Mouse (Mus musculus) small intestine, adult 2 months (tissue): ENCODE results near the gene Cd300c. TPM values are rescaled to one million over a fixed set of nuclear protein-coding genes. Genes with fewer than 3 reads are reported as not detected.

Experiments used
- H3K27ac ChIP-seq: fragments of 200-500 bp; 2 replicates; pipeline ENCODE4 v1.5.1; 2012; ENCODE audit warnings: low read depth, low read length, control low read depth, inconsistent platforms; ENCODE audit not compliant: insufficient read depth
- H3K27me3 ChIP-seq: fragments of 200-500 bp; 2 replicates; pipeline ENCODE4 v1.6.1; 2012; ENCODE audit warnings: mild to moderate bottlenecking, moderate library complexity, low read length, inconsistent platforms; ENCODE audit not compliant: control insufficient read depth, insufficient read depth
- H3K36me3 ChIP-seq: fragments of 200-500 bp; 2 replicates; pipeline ENCODE4 v1.6.1; 2012; ENCODE audit warnings: mild to moderate bottlenecking, low read length, control low read depth, inconsistent platforms; ENCODE audit not compliant: control insufficient read depth, insufficient read depth
- H3K4me1 ChIP-seq: fragments of 200-500 bp; 2 replicates; pipeline ENCODE4 v1.6.1; 2012; ENCODE audit warnings: low read length, inconsistent platforms, mixed read lengths; ENCODE audit not compliant: control insufficient read depth, insufficient read depth, insufficient read length
- H3K4me3 ChIP-seq: fragments of 200-500 bp; 2 replicates; pipeline ENCODE4 v1.5.1; 2012; ENCODE audit warnings: low read depth, mild to moderate bottlenecking, control low read depth, inconsistent platforms, low read length, moderate library complexity
- CTCF ChIP-seq: fragments of 200-500 bp; IDR thresholded peaks from 2 replicates; pipeline ENCODE4 v1.5.1; 2012; ENCODE audit warnings: low read depth, mild to moderate bottlenecking, control low read depth, inconsistent platforms, low read length, moderate library complexity, mixed read lengths; ENCODE audit not compliant: insufficient replicate concordance, insufficient read length; ENCODE audit errors: extremely low read depth
- POLR2A ChIP-seq: fragments of 200-500 bp; IDR thresholded peaks from 2 replicates; pipeline ENCODE4 v1.6.1; 2012; ENCODE audit warnings: low read depth, mild to moderate bottlenecking, control low read depth, inconsistent platforms, low read length, moderate library complexity
- WGBS: fragments of 180-500 bp; shearing (Covaris S2); methylation state at CpG from one replicate; pipeline ENCODE4 v1.1.7; 2018; 5-methylcytosine and 5-hydroxymethylcytosine counted together
- polyA plus RNA-seq: library from polyadenylated mRNA; depleted of rRNA; stranded (reverse); fragments of >200 nt; gene quantifications from 2 replicates; pipeline ENCODE4 v1.2.3, GENCODE M21; 2012

The Cd300c gene
- polyA plus RNA-seq, 1 experiment, result not detected

- 43% methylated on average over 1 of the region's 1 CpGs for WGBS
- H3K27me3 ChIP-seq, result no peaks in the 10 kb centered on the region
- H3K4me1 ChIP-seq, result no peaks in the 10 kb centered on the region
- no peaks in the 10 kb centered on the region for H3K36me3 ChIP-seq
- H3K4me3 ChIP-seq, result no peak overlapping the region
- H3K27ac ChIP-seq, result no peak overlapping the region
- TF ChIP-seq CTCF, result no peak
- no peak for TF ChIP-seq POLR2A
Observed at GRCm38 (mm10) chr11:114960369-114960768, 8.6 kb downstream of the Cd300c start.

GRCm38 (mm10) chr11:114934144-114934543, 34.8 kb downstream of the Cd300c start, which contains the start of gene Cd300lb:
Cd300lb (minus strand) TSS chr11:114934386.
- Histone ChIP-seq H3K27ac (no peak within 1 kb of the TSS), H3K4me3 (peak within 1 kb of the TSS; percentile 11), H3K4me1 (no peaks in the 10 kb centered on the region), H3K27me3 (no peaks in the 10 kb centered on the region), H3K36me3 (no peaks in the 10 kb centered on the region)
- 21% methylated on average over 6 of the region's 6 CpGs for WGBS
- TF ChIP-seq POLR2A, result no peak

GRCm38 (mm10) chr11:114933591-114933990, 35.4 kb downstream of the Cd300c start:
- Histone ChIP-seq H3K4me3 (peak overlapping the region; percentile 11; the same call in 1 of the 2 replicates), H3K27me3 (no peaks in the 10 kb centered on the region), H3K36me3 (no peaks in the 10 kb centered on the region), H3K4me1 (no peaks in the 10 kb centered on the region), H3K27ac (no peak overlapping the region)
- TF ChIP-seq POLR2A, result no peak
- TF ChIP-seq CTCF, result no peak
- WGBS, result 27% methylated on average over 4 of the region's 4 CpGs

GRCm38 (mm10) chr11:114931041-114931440, 37.9 kb downstream of the Cd300c start:
- TF ChIP-seq POLR2A, result no peak
- no peak for TF ChIP-seq CTCF

GRCm38 (mm10) chr11:114929581-114929980, 39.4 kb downstream of the Cd300c start:
- 76% methylated on average over 2 of the region's 2 CpGs for WGBS

More at GRCm38 (mm10) chr11:114931041-114931440, 37.9 kb downstream of the Cd300c start:
- H3K4me3 ChIP-seq, result no peak overlapping the region
- 74% methylated on average over 5 of the region's 5 CpGs for WGBS
- no peak overlapping the region for H3K27ac ChIP-seq
- H3K36me3 ChIP-seq, result no peaks in the 10 kb centered on the region
- H3K27me3 ChIP-seq, result no peaks in the 10 kb centered on the region
- H3K4me1 ChIP-seq, result no peaks in the 10 kb centered on the region

GRCm38 (mm10) chr11:114923961-114924360, 45.0 kb downstream of the Cd300c start:
- 73% methylated on average over 4 of the region's 4 CpGs for WGBS
- TF ChIP-seq POLR2A (no peak), CTCF (peak; percentile 63; the same call in 1 of the 2 replicates)
- Histone ChIP-seq H3K27ac (no peak overlapping the region), H3K36me3 (no peaks in the 10 kb centered on the region), H3K4me1 (no peaks in the 10 kb centered on the region), H3K4me3 (no peak overlapping the region), H3K27me3 (no peaks in the 10 kb centered on the region)

More at GRCm38 (mm10) chr11:114929581-114929980, 39.4 kb downstream of the Cd300c start:
- Histone ChIP-seq H3K27me3 (no peaks in the 10 kb centered on the region), H3K4me1 (no peaks in the 10 kb centered on the region), H3K27ac (no peak overlapping the region), H3K4me3 (no peak overlapping the region), H3K36me3 (no peaks in the 10 kb centered on the region)
- TF ChIP-seq POLR2A, result no peak
- TF ChIP-seq CTCF, result no peak

GRCm38 (mm10) chr11:114922439-114922838, 46.5 kb downstream of the Cd300c start:
- Histone ChIP-seq H3K36me3 (no peaks in the 10 kb centered on the region), H3K4me1 (no peaks in the 10 kb centered on the region), H3K27me3 (no peaks in the 10 kb centered on the region), H3K4me3 (no peak overlapping the region), H3K27ac (no peak overlapping the region)
- WGBS, result 74% methylated on average over 4 of the region's 4 CpGs
- TF ChIP-seq POLR2A, result no peak
- TF ChIP-seq CTCF, result no peak

- 69% methylated on average over 6 of the region's 6 CpGs for WGBS
- Histone ChIP-seq H3K4me1 (no peaks in the 10 kb centered on the region), H3K4me3 (no peak overlapping the region), H3K27me3 (no peaks in the 10 kb centered on the region), H3K27ac (no peak overlapping the region; the same call in 1 of the 2 replicates), H3K36me3 (no peaks in the 10 kb centered on the region)
- TF ChIP-seq CTCF, result no peak
- TF ChIP-seq POLR2A, result no peak
Observed at GRCm38 (mm10) chr11:114917120-114917519, 51.8 kb downstream of the Cd300c start.
